Mouse (Mus musculus): ENCODE results near the gene Fstl3.
A peak's percentile ranks its signal among the peaks of the same experiment; 100 is the strongest.

Fstl3 gene

GRCm38 (mm10) chr10:79760603-79761143 lies 16.4 kb upstream of the Fstl3 start:
- DNase-seq (ENCODE audit: low read depth, low spot score), result no peak

DNA sequence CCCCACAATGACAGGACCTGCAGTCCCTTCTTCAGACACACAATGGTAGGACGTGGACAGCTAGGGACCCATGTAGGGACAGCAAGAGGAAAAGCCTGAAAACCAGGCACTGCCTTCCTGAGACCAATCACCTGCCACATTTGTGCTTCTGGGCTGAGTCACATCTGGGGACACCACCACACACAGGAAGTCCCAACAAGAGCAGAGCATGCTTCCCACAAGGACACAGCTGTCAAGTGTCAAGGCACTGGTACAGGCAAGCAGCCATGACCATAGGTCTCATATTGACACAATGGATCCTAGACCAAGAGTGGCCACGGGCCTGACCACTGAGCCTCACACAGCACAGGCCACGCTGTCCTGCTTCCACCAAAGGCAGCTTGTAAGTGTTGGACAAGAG lies 14.2 kb upstream of the Fstl3 start:
- DNase-seq (ENCODE audit: low read depth, low spot score), result no peak

- no peak for DNase-seq (ENCODE audit: low read depth, low spot score)
Observed at GRCm38 (mm10) chr10:79764234-79764633, 12.8 kb upstream of the Fstl3 start.

GRCm38 (mm10) chr10:79765228-79765745 lies 11.8 kb upstream of the Fstl3 start:
- no peak for DNase-seq (ENCODE audit: low read depth, low spot score)

DNA sequence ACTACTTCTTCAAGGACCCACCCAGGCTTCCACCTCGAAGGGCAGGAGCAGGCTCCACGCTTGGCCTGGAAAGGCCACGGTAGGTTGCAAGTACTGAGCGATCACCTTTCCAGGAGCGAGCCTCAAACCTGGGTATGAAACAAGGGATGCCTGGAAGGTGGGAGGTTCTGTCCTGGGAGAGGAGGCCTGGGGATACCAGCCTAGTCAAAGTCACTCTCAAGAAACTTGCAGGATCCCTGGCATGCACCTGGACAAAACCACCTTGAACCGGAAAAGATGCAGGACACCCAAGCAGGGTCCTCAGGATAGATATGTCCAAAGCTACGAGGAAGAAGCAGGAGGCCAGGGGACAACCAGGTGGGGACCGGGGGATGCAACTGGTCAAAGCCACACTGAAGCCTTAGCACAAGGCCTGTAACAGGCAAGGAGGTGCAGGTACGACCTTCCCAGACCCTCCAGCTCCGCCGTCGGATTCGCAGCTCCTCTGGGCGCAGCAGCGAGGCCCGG lies 11.0 kb upstream of the Fstl3 start:
- DNase-seq (ENCODE audit: low read depth, low spot score), result no peak

DNA sequence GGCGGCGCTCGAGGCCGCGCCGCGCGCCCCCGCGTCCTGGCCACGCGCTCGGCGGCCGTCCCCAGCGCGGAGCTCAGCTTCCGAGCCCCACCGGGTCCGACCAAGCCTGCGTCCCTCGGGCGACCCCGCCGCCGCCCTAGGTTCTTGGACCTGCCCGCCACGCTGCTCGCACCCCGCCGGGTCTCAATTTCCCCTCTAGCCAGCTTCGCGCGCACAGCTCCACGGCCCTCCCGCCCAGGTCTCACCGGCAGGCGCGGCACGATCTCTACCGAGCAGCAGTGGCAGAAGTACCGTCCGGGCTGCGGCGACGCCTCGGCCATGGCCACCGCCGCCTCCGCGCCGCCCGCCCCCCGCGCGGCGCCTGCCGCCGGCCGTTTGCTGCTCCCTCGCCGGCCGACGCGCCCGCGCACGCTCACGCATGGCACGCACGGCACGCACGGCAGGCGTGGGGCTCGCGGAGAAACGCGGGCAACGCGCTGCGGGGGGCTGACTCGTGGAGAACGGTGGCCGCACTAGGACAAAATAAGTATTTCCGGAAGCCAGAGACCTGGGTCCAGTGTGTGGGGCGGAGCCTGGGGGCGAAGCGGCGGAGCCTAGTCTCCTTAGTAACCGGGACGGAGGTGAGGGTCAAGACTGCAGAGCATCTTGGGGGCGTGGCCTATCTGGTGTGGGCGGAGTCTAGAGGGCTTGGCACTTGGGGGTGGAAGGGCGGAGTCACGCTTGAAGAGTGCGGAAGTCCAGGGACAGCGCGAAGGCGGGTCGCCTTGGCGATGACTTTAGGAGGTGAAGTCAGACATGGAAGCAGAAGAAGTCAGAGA lies 10.4 kb upstream of the Fstl3 start, which contains the start of gene Rnf126:
Rnf126 (minus strand) TSS at position 445 of the 818 bp plus-strand sequence.
- DNase-seq (ENCODE audit: low read depth, low spot score), result peak; percentile 100

DNA sequence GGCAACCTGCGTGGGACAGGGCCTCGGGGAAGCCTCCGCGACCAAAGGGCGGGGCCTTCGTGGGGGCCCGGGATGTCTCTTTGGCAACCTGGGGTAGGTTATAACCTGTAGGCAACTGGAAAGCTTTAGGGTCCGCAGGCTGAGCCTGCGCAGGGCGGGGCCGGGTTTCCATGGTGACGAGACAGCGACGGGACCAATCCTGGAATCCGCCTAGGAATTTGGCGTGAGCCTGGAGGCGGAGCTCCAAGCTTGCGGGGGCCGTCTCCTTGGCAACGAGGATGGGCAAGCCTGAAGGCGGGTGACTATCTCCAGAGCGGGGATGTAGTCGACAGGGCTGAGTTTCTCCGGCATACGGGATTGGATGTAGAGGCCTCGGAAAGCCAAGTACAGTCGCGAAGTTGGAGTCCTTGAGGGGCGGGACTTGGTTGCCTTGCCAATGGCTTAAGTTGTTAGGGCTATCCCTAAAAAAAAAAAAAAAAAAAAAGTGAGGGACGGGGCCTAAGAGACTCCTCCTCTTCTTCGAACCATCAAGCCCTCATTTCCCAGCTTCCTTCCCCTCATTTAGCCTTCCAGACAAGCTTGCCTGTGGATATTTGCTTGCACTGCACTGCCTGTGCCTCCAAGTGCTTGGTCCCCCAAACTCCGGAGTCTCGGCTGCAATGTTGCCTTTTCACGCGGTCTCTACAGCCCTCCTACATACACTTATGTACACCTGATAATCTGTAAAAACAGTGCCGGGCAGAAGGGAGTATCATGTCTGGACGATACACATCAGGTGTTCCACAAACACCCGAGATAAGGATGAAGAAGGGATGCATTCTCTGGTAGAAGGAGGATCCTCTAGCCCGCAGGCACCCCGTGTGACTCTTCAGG lies 9.5 kb upstream of the Fstl3 start:
- DNase-seq (ENCODE audit: low read depth, low spot score), result peak; percentile 96

GRCm38 (mm10) chr10:79768400-79768799 lies 8.7 kb upstream of the Fstl3 start:
- peak; percentile 86 for DNase-seq (ENCODE audit: low read depth, low spot score)

GRCm38 (mm10) chr10:79769329-79769728 lies 7.7 kb upstream of the Fstl3 start:
- DNase-seq (ENCODE audit: low read depth, low spot score), result no peak

DNA sequence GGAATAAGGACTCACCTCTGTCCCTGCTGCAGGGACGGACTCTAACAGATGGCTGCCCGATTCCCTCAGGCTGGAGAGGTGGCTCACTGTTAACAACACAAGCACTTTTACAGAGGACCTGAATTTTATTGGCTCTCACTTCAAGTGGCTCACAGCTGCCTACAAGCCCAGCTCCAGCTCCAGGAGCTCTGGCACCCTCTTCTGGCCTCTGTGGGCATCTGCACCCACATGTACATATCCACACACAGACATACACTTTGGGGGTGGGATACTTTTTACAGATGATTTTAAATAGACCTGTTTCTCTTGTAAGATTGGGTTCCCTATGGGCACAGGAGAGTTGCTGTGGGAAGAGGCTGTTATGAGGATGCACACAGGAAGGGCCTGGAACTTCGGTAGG lies 4.8 kb upstream of the Fstl3 start:
- DNase-seq (ENCODE audit: low read depth, low spot score), result peak; percentile 89

DNA sequence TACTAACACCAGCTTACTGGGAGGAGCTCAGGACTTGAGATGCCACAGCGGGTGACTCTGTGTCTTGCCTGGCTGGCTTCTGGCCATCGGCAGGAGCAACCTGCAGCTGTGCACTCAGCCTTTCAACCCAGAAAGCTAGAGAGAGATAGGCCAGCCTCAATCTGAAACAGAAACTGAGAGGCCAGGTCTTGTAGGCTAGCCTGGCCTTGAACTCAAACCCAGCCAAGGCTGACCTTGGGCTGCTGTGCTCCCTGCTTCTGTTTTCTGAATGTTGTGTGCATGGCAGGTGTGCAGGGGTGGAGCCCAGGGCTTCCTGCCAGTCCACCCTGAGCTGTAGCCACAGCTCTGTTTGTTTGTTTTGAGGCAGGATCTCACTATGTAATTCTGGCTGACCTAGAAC lies 3.9 kb upstream of the Fstl3 start:
- peak; percentile 36 for DNase-seq (ENCODE audit: low read depth, low spot score)

DNA sequence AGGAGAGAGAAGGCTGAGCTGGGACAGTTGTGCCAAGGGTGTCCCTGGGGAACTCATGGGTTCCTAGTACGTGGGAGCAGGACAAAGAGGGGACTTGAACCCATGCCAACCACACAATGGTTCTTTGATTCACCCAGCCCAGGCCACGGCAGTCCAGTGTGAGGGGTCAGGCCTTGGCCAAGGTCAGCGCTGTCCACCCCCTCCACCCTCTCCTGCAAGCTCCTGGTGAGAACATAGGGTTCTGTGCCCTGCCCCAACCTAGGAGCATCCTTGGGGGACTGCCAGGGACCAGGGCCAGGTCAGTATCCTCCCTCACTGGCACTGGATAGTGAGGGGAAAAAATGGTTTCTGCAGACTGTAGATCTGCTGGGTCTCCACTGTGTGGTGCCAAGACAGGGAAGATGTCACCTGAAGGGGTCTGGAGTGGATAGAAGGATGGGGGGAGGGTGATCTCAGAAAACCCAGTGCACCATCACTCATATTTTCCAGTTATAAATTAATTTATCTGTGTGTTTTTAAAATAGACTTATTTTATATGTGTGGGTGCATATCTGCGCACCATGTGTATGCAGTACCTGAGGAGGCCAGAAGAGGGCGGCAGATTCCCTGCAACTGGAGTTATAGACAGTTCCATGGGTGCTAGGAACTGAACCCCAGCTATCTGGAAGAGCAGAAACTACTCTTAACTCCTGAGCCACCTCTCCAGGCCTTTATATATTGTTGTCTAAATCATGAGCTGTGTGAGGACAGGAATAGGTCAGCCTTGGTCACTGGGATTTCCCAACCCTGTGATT lies 2.4 kb upstream of the Fstl3 start:
- DNase-seq (ENCODE audit: low read depth, low spot score), result peak; percentile 50

- no peak for DNase-seq (ENCODE audit: low read depth, low spot score)
Observed at GRCm38 (mm10) chr10:79778006-79778405, 934 bp downstream of the Fstl3 start.

- DNase-seq (ENCODE audit: low read depth, low spot score), result no peak
Observed at GRCm38 (mm10) chr10:79779193-79779592, 2.1 kb downstream of the Fstl3 start.

- peak; percentile 100 for DNase-seq (ENCODE audit: low read depth, low spot score)
Observed at GRCm38 (mm10) chr10:79779784-79780663, 3.0 kb downstream of the Fstl3 start.

DNA sequence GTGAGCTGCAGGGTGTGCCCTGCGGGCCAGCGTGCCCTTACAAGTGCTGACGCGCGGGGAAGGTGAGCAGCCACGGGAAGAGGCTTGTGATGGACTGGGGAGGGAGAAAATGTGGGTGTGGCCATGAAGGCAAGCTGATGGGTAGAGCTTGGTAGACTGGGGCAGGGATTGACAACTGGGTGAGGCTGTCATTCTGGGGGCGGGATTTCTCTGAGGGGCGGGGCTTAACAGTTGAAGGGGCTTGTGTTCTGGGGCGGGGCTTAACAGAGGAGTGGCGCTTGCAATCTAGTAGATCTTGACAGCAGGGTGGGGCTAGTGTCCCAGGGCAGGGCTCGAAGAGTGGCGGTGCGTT lies 3.6 kb downstream of the Fstl3 start:
- DNase-seq (ENCODE audit: low read depth, low spot score), result no peak

DNA sequence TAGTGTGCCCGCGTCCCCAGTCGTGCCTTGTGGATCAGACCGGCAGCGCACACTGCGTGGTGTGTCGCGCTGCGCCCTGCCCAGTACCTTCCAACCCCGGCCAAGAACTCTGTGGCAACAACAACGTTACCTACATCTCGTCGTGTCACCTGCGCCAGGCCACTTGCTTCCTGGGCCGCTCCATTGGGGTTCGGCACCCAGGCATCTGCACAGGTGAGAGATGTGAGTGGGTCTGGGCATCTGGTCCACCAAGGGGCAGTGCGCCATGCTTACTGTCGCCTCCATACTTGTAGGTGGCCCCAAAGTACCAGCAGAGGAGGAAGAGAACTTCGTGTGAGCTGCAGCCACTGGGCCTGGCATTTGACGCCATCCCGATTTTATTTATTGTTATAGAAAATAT lies 4.1 kb downstream of the Fstl3 start:
- DNase-seq (ENCODE audit: low read depth, low spot score), result no peak

- no peak for DNase-seq (ENCODE audit: low read depth, low spot score)
Observed at GRCm38 (mm10) chr10:79781956-79782355, 4.9 kb downstream of the Fstl3 start.

DNA sequence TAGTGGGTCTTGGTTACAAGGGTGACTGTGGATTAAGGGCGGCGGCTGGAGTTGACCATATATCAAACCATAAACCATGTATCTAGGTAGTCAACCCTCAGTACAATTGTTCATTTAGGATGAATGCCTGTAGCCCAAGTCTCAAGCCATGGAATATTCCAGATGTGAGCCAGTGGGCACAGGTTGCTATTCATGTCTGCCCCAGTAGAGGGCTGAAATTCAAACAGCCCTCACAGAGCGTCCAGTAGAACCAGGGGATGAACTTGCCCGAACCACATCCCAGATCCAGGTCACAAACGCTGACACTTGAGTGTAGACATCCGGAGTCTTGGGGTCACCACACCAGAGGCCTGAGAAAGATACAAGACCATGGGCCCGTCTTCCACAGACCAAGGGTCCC lies 6.0 kb downstream of the Fstl3 start:
- peak; percentile 76 for DNase-seq (ENCODE audit: low read depth, low spot score)

All from ZHBTc4 (cell line).